Mouse (Mus musculus) heart, postnatal 0 days (tissue): ENCODE measurements around the gene Mon1b.

Source experiments
- CTCF ChIP-seq: IDR thresholded peaks from 2 replicates; pipeline ENCODE4 v1.5.1; 2016; ENCODE audit warnings: antibody characterized with exemption, control low read depth, low read depth
- EP300 ChIP-seq: IDR thresholded peaks from 2 replicates; pipeline ENCODE4 v1.6.1; 2016; ENCODE audit warnings: antibody characterized with exemption, low read depth

GRCm38 (mm10) chr8:113669924-113670323 is 34.5 kb downstream of the Mon1b start:
- no peak for TF ChIP-seq CTCF
- no peak for TF ChIP-seq EP300
